Mouse (Mus musculus): ENCODE data around the gene Ank. TPM values are rescaled to one million over a fixed set of nuclear protein-coding genes. Genes with fewer than 3 reads are reported as not detected.
A peak's percentile ranks its signal among the peaks of the same experiment; 100 is the strongest.

Gene Ank
- total RNA-seq, 2 experiments from 2014 or later = 41.5 to 55.1 TPM

DNA sequence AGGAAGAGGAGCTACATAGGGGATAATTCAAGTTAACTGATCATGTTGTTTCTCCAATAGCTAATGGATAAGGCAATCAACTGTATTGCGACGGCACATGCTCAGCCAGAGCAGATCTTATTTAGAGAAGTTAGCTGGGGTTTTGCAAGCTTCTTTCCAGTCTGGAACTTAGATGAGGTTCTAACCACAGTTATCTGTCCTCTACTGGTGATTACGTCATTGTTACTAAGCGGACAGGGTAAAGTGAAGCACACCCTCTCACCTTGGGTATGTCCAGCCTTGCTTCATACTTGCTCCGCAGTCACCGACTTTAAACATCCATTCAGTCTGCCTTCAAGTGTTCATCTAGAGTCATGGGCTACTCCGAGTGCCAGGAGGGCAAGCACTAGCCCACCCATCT, 53.4 kb downstream of the Ank start:
- no peak for DNase-seq
- intact Hi-C loops (cut with DNase I; ENCODE audit: low total_unique reads) = no loop called here

- intact Hi-C loops (cut with DNase I; ENCODE audit: low total_unique reads) = no loop called here
- DNase-seq = peak; percentile 48
Measured at GRCm38 (mm10) chr15:27525233-27526005, 58.9 kb downstream of the Ank start.

- intact Hi-C loops (cut with DNase I; ENCODE audit: low total_unique reads) = no loop called here
- no peak for DNase-seq
Measured at GRCm38 (mm10) chr15:27528896-27529295, 62.4 kb downstream of the Ank start.

GRCm38 (mm10) chr15:27530023-27530422, 63.5 kb downstream of the Ank start:
- no peak for DNase-seq
- intact Hi-C loops (cut with DNase I; ENCODE audit: low total_unique reads) = no loop called here

- intact Hi-C loops (cut with DNase I; ENCODE audit: low total_unique reads) = no loop called here
- no peak for DNase-seq
Measured at GRCm38 (mm10) chr15:27533036-27533435, 66.6 kb downstream of the Ank start.

DNA sequence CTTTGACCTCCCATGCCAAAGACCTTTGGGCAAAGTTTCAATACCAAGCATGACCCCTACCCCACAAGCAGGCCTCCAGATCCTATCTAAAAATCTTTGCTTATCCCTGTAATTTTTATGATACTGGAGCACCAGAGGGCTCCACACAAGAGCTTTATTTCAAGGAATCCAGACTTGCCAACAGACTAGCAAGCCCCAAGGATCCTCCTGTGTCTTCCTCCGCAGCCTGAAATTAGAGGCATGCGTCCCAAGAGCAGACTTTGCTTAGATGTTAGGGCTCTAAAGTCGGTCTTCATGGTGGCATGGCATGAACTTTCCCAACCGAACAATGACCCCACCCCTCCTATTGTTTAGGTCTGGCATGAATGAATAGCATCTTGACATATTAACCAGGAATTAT, 69.2 kb downstream of the Ank start:
- DNase-seq = no peak
- intact Hi-C loops (cut with DNase I; ENCODE audit: low total_unique reads) = no loop called here

DNA sequence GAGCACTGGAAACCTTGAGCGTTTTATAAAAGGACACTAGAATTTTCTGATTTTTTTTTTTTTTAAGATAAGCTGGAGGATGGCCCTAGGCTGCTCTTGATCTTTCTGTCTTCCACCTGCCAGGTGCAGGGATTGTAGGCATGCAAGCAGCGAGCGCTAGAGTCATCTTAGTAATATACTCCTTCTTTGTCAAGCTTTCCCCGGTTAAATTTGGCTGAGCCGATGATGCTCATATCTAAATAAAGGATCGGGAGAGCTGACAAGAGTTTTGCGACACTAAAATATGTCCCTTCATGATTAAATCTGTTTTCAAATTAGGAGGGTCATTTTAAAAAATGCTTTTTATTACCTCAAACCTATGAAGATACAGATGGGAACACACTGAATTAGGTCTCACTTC, 69.7 kb downstream of the Ank start:
- no peak for DNase-seq
- intact Hi-C loops (cut with DNase I; ENCODE audit: low total_unique reads) = no loop called here

DNA sequence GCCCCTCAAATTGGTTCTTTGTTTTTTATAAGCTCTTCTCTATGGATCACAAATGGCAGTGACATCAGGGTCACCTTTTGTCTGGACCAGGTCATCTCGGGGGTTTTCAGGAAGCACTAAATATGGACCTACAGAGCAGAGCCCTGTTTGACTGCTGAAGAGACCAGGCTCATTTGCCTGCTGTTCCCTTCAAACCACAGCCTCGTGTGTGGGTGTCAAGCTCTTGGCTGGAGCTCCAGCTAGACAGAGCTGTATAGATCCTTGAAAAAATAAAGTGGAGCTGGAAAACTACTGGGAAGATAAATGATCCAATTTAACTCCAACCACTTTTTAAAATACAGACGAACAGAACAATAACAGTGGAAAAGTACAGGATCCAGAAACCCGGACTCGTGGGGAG, 70.3 kb downstream of the Ank start:
- DNase-seq = no peak
- intact Hi-C loops (cut with DNase I; ENCODE audit: low total_unique reads) = no loop called here

DNA sequence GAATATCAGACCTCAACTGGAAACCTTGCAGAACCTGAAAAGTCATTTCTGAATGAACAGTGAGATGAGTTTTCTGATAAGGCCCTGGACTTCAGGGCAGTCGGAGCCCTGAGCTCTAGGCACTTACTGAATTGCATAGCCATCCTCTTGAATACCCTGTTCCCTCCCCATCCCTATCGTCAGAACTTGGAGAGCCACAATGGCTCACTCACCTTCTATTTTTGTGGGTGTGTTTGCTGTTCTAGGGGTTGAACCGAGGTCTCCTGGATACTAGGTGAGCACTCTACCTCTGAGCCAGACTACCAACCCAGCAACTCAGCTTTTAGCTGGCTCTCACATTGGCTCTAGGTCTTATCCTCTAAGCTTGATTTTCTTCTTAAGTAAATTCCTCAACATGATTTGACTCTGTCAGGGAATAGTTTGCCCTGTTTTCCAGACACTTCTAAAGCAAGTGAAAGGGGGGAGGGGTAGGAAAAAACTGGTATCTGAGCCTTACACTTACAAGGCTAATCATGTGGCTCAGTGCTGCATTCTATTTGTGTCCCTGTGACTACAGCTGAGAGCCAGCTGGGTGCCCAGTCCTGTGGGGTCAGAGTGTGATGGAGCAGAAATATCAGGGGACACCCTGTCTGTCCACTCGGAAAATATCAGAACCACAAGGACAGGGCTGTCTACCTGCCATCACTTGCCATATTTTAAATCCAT, 71.2 kb downstream of the Ank start:
- intact Hi-C loops (cut with DNase I; ENCODE audit: low total_unique reads) = no loop called here
- DNase-seq = peak; percentile 38

- intact Hi-C loops (cut with DNase I; ENCODE audit: low total_unique reads) = no loop called here
- DNase-seq = peak; percentile 40
Measured at GRCm38 (mm10) chr15:27539745-27540144, 73.3 kb downstream of the Ank start.

- DNase-seq = no peak
- intact Hi-C loops (cut with DNase I; ENCODE audit: low total_unique reads) = no loop called here
Measured at GRCm38 (mm10) chr15:27545203-27545602, 78.7 kb downstream of the Ank start.

GRCm38 (mm10) chr15:27548110-27548509, 81.6 kb downstream of the Ank start:
- intact Hi-C loops (cut with DNase I; ENCODE audit: low total_unique reads) = no loop called here
- no peak for DNase-seq

DNA sequence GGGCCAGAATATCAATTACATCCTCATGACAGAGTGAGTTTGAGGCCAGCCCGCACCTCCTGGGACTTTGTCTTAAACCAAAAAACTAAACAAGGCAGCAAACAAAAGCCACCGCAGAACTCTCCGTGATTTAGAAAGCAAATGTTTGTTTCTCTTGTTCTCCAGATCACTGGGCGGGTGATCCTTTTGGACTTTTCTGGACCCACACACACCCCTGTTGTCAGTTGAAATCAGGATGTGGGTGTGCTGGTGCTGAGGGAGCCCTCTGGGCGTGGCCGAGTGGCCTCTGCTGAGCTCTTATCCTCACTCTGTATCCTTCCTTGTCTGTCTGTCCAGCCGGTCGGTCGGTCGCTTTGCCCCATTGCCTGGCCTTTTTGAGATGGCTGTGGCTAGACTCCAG, 82.6 kb downstream of the Ank start:
- intact Hi-C loops (cut with DNase I; ENCODE audit: low total_unique reads) = no loop called here
- no peak for DNase-seq

DNA sequence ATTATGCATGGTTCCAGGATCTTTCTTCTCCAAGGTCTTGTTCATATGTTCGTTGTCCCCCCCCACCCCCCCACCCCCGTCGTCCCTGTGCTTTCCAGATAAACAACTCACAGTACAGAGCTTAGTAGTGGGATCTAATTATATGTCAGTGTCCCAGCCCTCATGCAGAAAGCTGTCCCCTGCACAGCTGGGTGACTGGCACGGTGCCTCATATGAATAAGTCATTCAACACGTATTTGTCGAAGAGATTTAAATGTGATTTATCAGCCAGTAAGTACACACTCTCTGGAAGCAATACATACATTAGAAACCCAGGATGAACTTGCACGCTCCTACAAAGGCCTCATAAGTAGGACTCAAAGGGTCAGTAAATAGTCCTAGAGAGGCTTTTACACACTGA, 83.4 kb downstream of the Ank start:
- DNase-seq = no peak
- intact Hi-C loops (cut with DNase I; ENCODE audit: low total_unique reads) = no loop called here

GRCm38 (mm10) chr15:27550358-27550992, 84.0 kb downstream of the Ank start:
- intact Hi-C loops (cut with DNase I; ENCODE audit: low total_unique reads) = no loop called here

GRCm38 (mm10) chr15:27551117-27552114, 84.9 kb downstream of the Ank start:
- DNase-seq = no peak
- intact Hi-C loops (cut with DNase I; ENCODE audit: low total_unique reads) = no loop called here

More at GRCm38 (mm10) chr15:27550358-27550992, 84.0 kb downstream of the Ank start:
- no peak for DNase-seq

DNA sequence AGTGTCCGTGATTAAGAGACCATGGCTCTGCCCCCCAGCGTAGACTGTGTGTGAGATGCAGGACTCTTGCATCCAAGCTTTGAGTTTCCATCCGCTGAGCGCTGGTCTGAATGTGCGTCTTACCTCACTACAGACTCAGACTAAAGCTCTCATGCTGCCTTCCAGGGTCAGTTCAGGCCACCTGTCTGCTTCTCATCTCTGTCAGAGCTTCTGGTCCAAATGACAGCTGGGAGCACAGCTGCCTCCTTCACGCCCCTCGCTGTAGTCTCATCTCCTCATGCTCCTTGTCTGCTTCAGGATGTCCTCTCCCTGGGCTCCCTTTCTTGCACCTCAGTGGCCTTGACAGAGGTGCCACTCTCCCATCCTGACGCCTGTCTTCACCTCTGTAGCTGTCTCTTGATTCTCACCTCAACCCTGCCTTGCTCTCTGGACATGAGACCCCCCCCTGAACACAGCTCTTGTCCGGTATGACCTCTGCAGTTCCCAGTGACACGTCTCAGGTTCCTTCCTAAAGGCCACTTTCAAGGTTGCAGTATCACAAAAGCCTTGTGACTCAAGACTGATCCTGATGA, 85.7 kb downstream of the Ank start:
- DNase-seq = no peak
- intact Hi-C loops (cut with DNase I; ENCODE audit: low total_unique reads) = no loop called here

DNA sequence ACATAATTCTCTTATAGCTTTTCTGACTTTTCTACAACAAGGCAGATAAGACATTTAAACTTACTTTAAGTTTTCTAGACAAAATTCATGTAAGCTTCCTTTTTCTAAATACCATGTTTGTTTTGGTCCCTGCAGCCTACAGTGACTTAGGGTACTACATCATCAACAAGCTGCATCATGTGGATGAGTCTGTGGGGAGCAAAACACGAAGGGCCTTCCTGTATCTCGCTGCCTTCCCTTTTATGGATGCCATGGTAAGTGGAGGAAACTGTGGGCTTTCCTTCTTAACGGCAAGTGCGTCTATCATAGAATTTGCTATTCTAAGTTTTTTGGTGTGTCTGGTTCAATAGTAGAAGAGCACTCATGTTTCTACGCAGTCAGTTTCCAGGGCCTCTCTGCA, 87.1 kb downstream of the Ank start:
- intact Hi-C loops (cut with DNase I; ENCODE audit: low total_unique reads) = no loop called here
- no peak for DNase-seq

- intact Hi-C loops (cut with DNase I; ENCODE audit: low total_unique reads) = no loop called here
- no peak for DNase-seq
Measured at GRCm38 (mm10) chr15:27558456-27559147, 92.1 kb downstream of the Ank start.
